Mouse (Mus musculus) monocyte, adult 5-6 weeks (primary cell): ENCODE results near the gene Chd9. TPM values are rescaled to one million over a fixed set of nuclear protein-coding genes. Genes with fewer than 3 reads are reported as not detected.

Experiments used
- ATAC-seq: fragments of 153-309, 156-312 bp; replicated peaks from 2 replicates; pipeline ENCODE4 v1.8.0; 2017; ENCODE audit warnings: mild to moderate bottlenecking; ENCODE audit not compliant: low TSS enrichment, insufficient number of reproducible peaks, severe bottlenecking, poor library complexity, low FRiP score
- total RNA-seq: library from RNA; stranded (forward); fragments of 200-1000, 200-491, 200-594 nt; gene quantifications from 3 replicates; pipeline ENCODE4 v1.2.3, GENCODE M21; 2017

Gene Chd9
- total RNA-seq, 1 experiment from 2014 or later: 73.0 TPM

DNA sequence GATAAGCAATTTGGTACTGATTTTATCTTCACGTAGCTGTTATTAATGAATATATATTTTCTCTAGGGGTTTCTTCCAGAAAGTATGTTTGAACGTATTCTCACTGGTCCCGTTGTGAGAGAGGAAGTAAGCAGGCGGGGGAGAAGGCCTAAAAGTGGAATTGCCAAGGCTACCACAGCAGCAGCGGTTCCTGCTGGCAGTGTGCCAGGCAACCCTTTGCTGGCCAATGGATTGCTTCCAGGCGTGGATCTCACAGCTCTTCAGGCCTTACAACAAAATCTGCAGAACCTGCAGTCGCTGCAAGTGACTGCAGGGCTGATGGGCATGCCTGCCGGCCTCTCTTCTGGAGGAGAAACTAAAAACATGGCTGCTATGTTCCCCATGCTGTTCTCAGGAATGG lies 222.9 kb downstream of the Chd9 start:
- ATAC-seq: peak; percentile 80; the same call in 1 of the 2 replicates

DNA sequence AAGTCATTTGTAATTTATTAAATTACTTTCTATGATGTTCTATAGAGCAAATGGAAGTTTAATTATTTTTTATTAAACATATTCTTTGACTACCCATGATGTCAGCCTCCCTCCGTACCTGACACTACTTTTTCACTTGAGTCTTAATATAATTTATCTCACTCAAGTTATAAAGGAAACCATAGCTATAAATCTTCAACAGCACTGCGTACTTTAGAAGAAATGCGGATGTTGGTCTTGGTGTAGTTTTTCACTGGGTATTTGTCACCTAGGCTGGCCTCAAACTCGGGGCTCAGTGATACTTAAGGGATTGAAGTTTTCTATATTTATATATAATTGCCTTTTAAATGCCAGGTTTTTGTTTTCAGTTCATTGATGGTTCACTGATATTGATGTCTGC lies 226.3 kb downstream of the Chd9 start:
- no peak for ATAC-seq

DNA sequence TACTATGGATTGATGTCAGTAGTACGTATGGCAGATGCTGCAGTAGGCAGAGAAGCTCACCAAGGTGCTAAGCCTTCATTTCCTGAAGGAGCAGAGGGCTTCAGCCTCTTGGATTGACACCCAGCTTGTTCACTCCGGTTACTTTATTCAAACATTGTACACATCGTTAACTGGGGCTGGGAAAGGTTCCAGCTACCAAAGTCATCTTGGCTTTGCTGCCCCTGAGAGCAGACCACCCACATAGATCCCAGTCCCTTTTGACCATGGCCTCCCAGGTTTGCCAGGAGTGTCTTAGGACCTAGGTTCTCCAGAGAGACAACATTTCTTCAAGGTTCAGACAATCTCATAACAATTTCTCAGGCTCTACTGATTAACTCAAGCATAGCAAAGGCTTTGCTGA lies 228.7 kb downstream of the Chd9 start:
- no peak for ATAC-seq

- peak; percentile 32; the same call in 1 of the 2 replicates for ATAC-seq
Observed at GRCm38 (mm10) chr8:91059086-91059578, 231.0 kb downstream of the Chd9 start.

DNA sequence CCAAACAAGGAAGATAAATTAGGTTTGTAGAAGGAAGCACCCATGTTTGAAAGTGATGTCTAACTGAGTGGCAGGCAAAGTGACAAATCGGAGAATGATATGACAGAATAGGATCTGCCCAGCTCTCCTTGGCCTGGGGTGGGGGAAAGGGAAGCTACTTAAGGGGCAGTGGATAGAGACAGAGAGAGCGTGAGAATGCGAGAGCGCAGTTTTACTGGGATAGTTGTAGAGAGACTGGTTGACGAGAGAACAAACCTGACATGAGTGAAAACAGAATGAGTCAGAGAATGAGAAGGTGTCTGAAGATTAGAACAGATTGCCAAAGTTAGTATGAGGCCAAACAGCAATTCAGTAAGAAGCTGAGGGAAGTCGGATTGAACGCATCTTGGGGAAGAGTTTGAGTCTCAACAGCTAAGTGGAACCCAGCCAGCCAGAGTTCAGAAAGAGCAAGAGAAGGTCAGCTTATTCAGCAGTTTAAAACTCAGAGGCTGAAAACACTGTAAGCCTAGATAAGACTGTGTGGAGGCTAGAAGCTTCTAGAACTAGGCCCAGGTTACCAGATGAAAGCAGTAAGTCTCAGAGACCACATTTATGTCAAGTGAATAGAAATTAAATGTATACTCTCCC lies 231.8 kb downstream of the Chd9 start:
- ATAC-seq: no peak

DNA sequence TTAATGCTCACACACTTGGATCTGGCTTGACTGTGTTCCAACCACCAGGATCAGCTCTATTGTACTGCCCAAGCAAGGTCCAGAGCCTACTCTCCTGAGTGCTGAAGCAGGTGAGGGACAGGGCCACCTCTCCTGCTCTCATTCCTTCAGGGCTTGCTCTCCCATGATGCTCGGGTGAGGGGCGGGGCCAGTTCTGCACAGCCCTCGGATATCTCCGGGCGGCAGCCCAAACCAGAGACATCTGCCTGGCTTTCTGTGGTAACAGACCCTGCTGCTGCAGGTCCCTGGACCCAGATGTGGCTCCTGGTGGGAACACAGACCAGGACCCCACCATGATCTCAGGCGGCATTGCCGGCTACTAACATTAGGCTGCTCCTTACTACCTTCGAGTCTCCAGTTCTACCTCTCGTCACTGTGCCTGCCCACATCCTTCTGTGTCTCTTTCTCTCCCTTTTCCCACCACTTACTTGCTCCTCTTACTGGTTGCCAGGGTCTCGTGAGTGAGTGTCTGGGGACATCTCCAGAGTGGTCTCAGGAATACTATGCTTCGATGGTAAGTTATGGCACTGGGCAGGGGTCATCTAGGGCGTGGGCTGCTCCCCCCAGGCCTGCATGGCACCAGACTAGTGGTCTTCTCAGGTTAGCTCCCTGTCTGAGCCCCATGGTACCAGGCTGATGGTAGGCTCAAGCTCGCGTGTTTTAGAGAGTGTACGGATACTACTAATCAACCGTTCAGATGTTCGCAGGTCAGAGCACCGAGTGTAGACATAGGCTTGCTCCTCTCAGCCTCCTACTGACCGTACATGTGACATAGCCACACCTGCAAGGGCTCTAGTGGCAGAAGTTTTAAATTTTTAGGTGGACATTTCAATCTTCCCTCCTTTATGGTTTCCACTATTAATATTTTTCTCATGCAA lies 232.7 kb downstream of the Chd9 start:
- 0 out of 2 replicates have a peak, but pooled peaks have one; percentile 8 for ATAC-seq

DNA sequence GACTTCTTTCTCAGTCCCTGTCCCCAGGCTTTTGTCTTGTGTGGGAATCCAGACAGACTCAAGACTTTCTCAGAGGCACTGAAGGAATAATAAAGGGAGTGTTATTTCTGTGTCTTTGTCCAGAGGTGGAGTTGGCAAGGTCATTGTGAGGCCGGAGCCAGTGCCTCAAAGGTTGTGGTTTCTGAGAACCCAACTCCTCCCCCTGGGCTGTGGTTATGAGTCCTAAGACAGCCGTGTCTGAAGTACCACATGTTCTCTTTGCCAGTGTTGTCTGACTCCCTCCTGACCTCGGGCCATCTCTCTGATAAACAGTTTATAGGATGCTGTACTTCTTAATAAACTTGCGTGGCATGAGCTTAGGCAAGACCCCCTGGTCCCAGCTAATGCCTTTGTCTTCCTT lies 237.0 kb downstream of the Chd9 start:
- no peak for ATAC-seq

- ATAC-seq: no peak
Observed at GRCm38 (mm10) chr8:91069407-91069806, 241.3 kb downstream of the Chd9 start.

GRCm38 (mm10) chr8:91069834-91070233 lies 241.7 kb downstream of the Chd9 start, which contains the start of gene Rbl2:
TSS of gene Rbl2 (plus strand) at chr8:91070057.
- ATAC-seq: peak; percentile 87

DNA sequence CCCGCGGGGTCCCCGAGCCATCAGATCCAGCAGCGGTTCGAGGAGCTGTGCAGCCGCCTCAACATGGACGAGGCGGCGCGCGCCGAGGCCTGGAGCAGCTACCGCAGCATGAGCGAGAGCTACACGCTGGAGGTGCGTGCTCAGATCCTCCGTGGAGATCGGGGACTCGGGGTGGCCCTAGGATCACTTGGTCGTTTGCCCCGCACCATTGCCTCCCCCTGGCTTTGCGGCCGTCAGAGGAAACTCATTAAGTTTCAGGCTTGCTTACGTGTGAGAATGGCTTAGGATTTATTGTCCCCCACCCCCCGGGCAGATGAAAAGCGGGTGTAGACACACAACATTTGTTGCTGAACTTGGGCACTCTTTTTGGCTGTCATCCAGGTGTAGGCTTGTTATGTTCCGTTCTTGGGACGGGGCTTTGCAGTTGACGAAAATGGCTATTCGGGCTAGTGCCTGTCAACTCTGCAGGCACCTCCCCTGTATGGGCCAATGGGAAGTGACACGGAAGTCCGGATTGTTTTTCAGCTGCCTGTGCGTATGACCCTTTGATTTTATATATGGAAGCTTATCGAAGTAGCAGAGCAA lies 242.2 kb downstream of the Chd9 start:
- ATAC-seq: peak; percentile 82

- no peak for ATAC-seq
Observed at GRCm38 (mm10) chr8:91077077-91077867, 249.1 kb downstream of the Chd9 start.

GRCm38 (mm10) chr8:91079678-91080077 lies 251.5 kb downstream of the Chd9 start:
- ATAC-seq: no peak

- peak; percentile 69 for ATAC-seq
Observed at GRCm38 (mm10) chr8:91081911-91082310, 253.8 kb downstream of the Chd9 start.

DNA sequence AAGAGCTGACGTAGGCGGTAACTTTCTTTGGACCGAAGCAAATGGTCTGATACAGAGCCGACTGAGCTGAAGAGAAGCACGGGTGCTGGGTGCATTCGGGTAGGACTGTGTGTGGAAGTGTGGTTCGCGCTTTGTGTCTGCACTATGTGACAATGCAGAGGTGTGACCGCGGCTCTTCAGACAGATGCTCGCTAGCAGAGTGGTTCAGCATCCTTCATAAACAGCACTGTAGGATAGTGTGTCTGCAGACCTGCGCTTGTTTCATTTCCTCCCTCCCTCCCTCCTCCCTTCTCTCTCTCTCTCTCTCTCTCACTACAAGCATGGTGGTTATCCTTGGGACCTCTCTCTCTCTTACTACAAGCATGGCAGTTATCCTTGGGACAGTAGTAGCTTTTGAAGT lies 254.3 kb downstream of the Chd9 start:
- peak; percentile 54; the same call in 1 of the 2 replicates for ATAC-seq

- ATAC-seq: no peak
Observed at GRCm38 (mm10) chr8:91088452-91088851, 260.3 kb downstream of the Chd9 start.

- ATAC-seq: no peak
Observed at GRCm38 (mm10) chr8:91089601-91090000, 261.4 kb downstream of the Chd9 start.

DNA sequence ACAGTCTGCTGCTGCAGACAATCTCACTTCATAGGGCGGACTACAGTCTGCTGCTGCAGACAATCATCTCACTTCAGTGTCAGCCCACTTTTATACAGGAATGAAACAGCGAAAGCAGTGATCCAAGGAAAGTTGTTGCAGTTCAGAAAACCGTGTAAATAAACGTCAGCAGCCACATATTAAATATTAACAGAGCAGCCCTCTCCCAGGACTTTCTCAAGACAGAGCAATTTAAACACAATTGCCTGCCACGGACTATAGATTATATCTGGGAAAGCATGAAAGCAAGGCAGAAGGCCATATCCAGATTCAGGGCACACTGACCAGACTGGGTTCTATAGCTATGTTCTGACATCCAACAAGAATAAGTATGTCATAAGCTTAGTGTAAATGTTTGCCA lies 266.0 kb downstream of the Chd9 start:
- ATAC-seq: no peak

GRCm38 (mm10) chr8:91098106-91098505 lies 270.0 kb downstream of the Chd9 start:
- ATAC-seq: no peak
